Mouse (Mus musculus) urinary bladder, postnatal 4 days (tissue): ENCODE data around the gene Ikbkg.
"Not testable (repeated sequence)": the region's sequence is repeated elsewhere in the genome, so short reads cannot be mapped to it uniquely, and the experiment has no call there.

Experiments
- DNase-seq, 2 experiments: peaks; one replicate each; pipeline ENCODE4 v3.0.0; 2021 to 2022; ENCODE audit warnings: low spot score in 2 of 2

Gene Ikbkg

GRCm38 (mm10) chrX:74451157-74451912 lies 58.2 kb downstream of the Ikbkg start:
- DNase-seq: no peak

DNA sequence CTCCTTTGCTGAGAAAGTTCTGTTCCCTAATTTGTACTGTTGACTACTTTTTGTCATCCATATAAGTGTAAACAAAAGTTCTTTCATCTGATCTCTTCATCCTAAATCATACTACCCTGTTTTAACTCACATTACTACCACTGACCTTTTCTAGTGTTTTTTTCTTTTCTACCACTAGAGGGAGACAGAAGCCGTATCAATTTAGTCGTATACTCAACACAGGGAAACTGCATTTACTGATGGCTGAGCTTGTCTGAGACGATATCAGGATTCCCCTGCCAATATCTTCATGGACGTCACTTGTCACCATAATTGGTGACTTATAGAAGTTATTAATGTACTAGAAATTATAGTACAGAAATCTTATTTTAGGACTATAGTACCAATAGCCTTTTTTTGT lies 59.7 kb downstream of the Ikbkg start:
- no peak for DNase-seq

DNA sequence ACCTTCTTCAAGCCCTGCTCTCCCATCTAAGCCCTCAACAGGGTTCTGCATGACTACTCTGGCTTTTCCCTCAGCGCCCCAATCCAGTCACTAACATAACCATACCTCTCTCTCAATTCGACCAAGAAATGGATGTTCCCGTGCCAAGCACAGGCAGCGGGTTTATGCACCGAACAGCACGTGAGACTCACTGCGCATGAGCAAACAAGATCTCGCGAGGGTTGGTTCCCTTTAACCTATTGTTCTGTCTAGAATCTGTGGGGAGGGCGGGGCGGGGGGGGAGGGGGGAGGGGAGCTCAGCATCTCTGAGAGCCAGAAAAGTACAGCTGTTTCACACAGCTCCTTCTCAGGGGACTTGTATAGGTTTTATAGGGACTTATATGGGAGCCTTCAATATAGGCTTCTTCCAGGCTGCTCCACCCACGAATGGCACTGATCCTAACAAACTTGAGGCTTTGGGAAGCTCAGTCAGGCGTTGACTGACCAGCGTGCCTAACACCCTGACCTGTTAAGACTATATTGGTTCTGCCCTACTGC lies 88.3 kb downstream of the Ikbkg start, which contains the start of gene Gm6880:
Gene Gm6880 (minus strand): TSS at position 51 of the 537 bp plus-strand sequence.
- DNase-seq: not testable (repeated sequence)

DNA sequence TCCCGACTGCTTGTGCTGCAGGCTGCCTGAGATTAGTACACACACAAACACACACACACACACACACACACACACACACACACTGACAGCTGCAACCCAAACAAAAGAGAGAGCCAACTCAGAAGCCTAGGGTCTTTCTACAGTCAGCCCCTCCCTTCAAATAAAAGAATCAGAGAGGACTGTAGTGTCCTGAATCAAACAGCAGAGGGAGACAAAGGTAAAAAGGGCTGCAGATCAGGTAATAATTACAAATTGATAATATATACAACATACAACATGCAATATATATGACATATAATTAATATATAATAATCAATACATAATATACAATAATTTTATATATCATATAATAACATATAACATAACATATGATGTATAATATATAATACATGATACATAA lies 104.0 kb downstream of the Ikbkg start:
- no peak for DNase-seq
